Mouse (Mus musculus) bone marrow macrophage, adult 2 months (primary cell): Measurements from ENCODE around the gene Stk38. TPM values are rescaled to one million over a fixed set of nuclear protein-coding genes. Genes with fewer than 3 reads are reported as not detected.

Source experiments
- H3K27ac ChIP-seq: 2 replicates; pipeline ENCODE4 v1.5.1; 2012; ENCODE audit warnings: low read depth, low read length; ENCODE audit not compliant: insufficient read depth
- H3K4me1 ChIP-seq: 2 replicates; pipeline ENCODE4 v1.6.1; 2012; ENCODE audit warnings: low read length; ENCODE audit not compliant: control insufficient read depth, insufficient read depth
- H3K4me3 ChIP-seq: 2 replicates; pipeline ENCODE4 v1.5.1; 2012; ENCODE audit warnings: mild to moderate bottlenecking, low read length, moderate library complexity; ENCODE audit not compliant: insufficient read depth
- CTCF ChIP-seq: IDR thresholded peaks from 2 replicates; pipeline ENCODE4 v1.5.1; 2012; ENCODE audit warnings: low read depth, mild to moderate bottlenecking, low read length, moderate library complexity
- POLR2A ChIP-seq: IDR thresholded peaks from 2 replicates; pipeline ENCODE4 v1.6.1; 2012; ENCODE audit warnings: mild to moderate bottlenecking, low read depth, low read length, borderline replicate concordance
- polyA plus RNA-seq: library from polyadenylated mRNA; stranded (reverse); fragments of >200 nt; gene quantifications from 2 replicates; pipeline ENCODE4 v1.2.4, GENCODE M21; 2012; ENCODE audit not compliant: missing spikeins, insufficient read depth, insufficient read length

Stk38 gene
- polyA plus RNA-seq, 1 experiment: 180 TPM

- no peak for TF ChIP-seq CTCF
- TF ChIP-seq POLR2A: no peak
- H3K4me3 ChIP-seq: no peak overlapping the region
- no peak overlapping the region for H3K27ac ChIP-seq
- no peaks in the 10 kb centered on the region for H3K4me1 ChIP-seq
Observed at GRCm38 (mm10) chr17:28930392-28931074, 77.3 kb downstream of the Stk38 start.

- Histone ChIP-seq H3K27ac (no peak overlapping the region), H3K4me1 (no peaks in the 10 kb centered on the region)
Observed at GRCm38 (mm10) chr17:28929369-28929768, 78.4 kb downstream of the Stk38 start.

GRCm38 (mm10) chr17:28928004-28928403 is 79.8 kb downstream of the Stk38 start:
- no peak overlapping the region for H3K4me3 ChIP-seq
- H3K27ac ChIP-seq: no peak overlapping the region
- no peaks in the 10 kb centered on the region for H3K4me1 ChIP-seq
- no peak for TF ChIP-seq POLR2A

More at GRCm38 (mm10) chr17:28929369-28929768, 78.4 kb downstream of the Stk38 start:
- H3K4me3 ChIP-seq: no peak overlapping the region
- TF ChIP-seq POLR2A (no peak), CTCF (no peak)

GRCm38 (mm10) chr17:28926866-28927635 is 80.7 kb downstream of the Stk38 start:
- Histone ChIP-seq H3K4me1 (peaks cover 6% of the 10 kb centered on the region; the same call in 1 of the 2 replicates), H3K27ac (no peak overlapping the region), H3K4me3 (no peak overlapping the region)
- TF ChIP-seq POLR2A (no peak), CTCF (peak; percentile 77)

- TF ChIP-seq CTCF (peak; percentile 96), POLR2A (no peak)
- Histone ChIP-seq H3K27ac (no peak overlapping the region), H3K4me3 (no peak overlapping the region), H3K4me1 (peaks cover 7% of the 10 kb centered on the region; the same call in 1 of the 2 replicates)
Observed at GRCm38 (mm10) chr17:28926380-28926779, 81.4 kb downstream of the Stk38 start.

GRCm38 (mm10) chr17:28924957-28925595 is 82.7 kb downstream of the Stk38 start:
- Histone ChIP-seq H3K4me1 (peaks cover 7% of the 10 kb centered on the region; the same call in 1 of the 2 replicates), H3K4me3 (no peak overlapping the region), H3K27ac (no peak overlapping the region)
- TF ChIP-seq POLR2A (no peak), CTCF (no peak)

- Histone ChIP-seq H3K4me3 (no peak overlapping the region), H3K4me1 (peaks cover 7% of the 10 kb centered on the region; the same call in 1 of the 2 replicates), H3K27ac (no peak overlapping the region)
- no peak for TF ChIP-seq CTCF
- no peak for TF ChIP-seq POLR2A
Observed at GRCm38 (mm10) chr17:28922096-28922495, 85.7 kb downstream of the Stk38 start.

GRCm38 (mm10) chr17:28921086-28921485 is 86.7 kb downstream of the Stk38 start:
- no peak for TF ChIP-seq POLR2A
- TF ChIP-seq CTCF: no peak
- Histone ChIP-seq H3K27ac (no peak overlapping the region), H3K4me3 (no peak overlapping the region), H3K4me1 (peaks cover 7% of the 10 kb centered on the region; the same call in 1 of the 2 replicates)

Other genes starting within 250 kb of the Stk38 start
- gene Mapk13, start 238.7 kb downstream of the Stk38 start, polyA plus RNA-seq: 0.27 TPM in 1 of 2 replicates, not detected in the other
- 29.1 and 34.3 TPM in 2 replicates for gene Brpf3, start 206.9 kb downstream of the Stk38 start, polyA plus RNA-seq
- gene Pnpla1, start 149.6 kb downstream of the Stk38 start, polyA plus RNA-seq: 0.44 and 0.83 TPM in 2 replicates
- 0.20 TPM in 1 of 2 replicates, not detected in the other for gene 4930539E08Rik, start 92.7 kb downstream of the Stk38 start, polyA plus RNA-seq
- gene Pxt1, start 64.2 kb downstream of the Stk38 start, polyA plus RNA-seq: not detected in 2 replicates
- gene Kctd20, start 56.0 kb downstream of the Stk38 start, polyA plus RNA-seq: 50.0 and 54.0 TPM in 2 replicates
- 151 and 170 TPM in 2 replicates for gene Srsf3, start 24.6 kb upstream of the Stk38 start, polyA plus RNA-seq
- gene Cdkn1a, start 83.0 kb upstream of the Stk38 start, polyA plus RNA-seq: 189 and 197 TPM in 2 replicates
- 1.3 and 1.5 TPM in 2 replicates for gene Rab44, start 106.2 kb upstream of the Stk38 start, polyA plus RNA-seq
- gene Cpne5, start 230.2 kb upstream of the Stk38 start, polyA plus RNA-seq: 0.12 TPM in 2 replicates